Mouse (Mus musculus): ENCODE results near the gene Bcas2. TPM values are rescaled to one million over a fixed set of nuclear protein-coding genes. Genes with fewer than 3 reads are reported as not detected.
"Not testable (repeated sequence)": the region's sequence is repeated elsewhere in the genome, so short reads cannot be mapped to it uniquely, and the experiment has no call there.

Gene Bcas2
- total and polyA plus RNA-seq, 3 experiments, result 20.4 to 51.1 (median 47.8) TPM

DNA sequence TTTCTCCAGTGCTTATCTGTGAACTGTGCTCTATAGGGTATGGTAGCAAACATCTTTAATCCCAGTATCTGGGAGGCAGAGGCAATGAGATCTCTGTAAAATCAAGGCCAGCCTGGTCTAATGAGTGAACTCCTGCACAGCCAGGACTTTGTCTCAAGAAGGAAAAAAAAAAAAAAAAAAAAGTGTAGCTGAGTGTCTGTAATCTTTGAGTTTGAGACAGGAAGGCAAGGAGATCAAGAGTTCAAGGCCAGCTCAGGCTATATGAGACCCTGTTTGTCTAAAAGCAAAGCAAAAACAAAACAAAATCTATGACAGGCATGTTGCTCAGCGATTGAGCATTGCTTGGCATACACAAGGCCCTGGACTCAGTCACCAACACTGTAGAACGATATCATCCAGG is 36.8 kb downstream of the Bcas2 start:
- Histone ChIP-seq H3K79me2 (replicated peaks; ENCODE audit: control insufficient read depth, insufficient read depth, low read length) (no peaks in the 10 kb centered on the region), H3K4me3 (no peak overlapping the region), H3K9ac (ENCODE audit: low read depth, low read length) (no peak overlapping the region), H3K4me1 (ENCODE audit: control insufficient read depth, insufficient read depth, low read length) (no peaks in the 10 kb centered on the region), H3K36me3 (ENCODE audit: control insufficient read depth, insufficient read depth, low read length) (no peaks in the 10 kb centered on the region), H3K27ac (no peak overlapping the region), H3K27me3 (ENCODE audit: control insufficient read depth, insufficient read depth, low read length) (no peaks in the 10 kb centered on the region)
- DNase-seq, result no peak
- intact Hi-C loops (cut with DNase I), result no loop called here
- 74% methylated on average over 2 of the region's 2 CpGs for WGBS
- TF ChIP-seq EP300 (IDR thresholded peaks at IDR 0.05; ENCODE audit: insufficient read depth, low read depth, low read length), result no peak
- no peak for TF ChIP-seq POLR2A (IDR thresholded peaks at IDR 0.05; ENCODE audit: insufficient read depth, low read depth, low read length)
- no peak for TF ChIP-seq CTCF (IDR thresholded peaks at IDR 0.05)

DNA sequence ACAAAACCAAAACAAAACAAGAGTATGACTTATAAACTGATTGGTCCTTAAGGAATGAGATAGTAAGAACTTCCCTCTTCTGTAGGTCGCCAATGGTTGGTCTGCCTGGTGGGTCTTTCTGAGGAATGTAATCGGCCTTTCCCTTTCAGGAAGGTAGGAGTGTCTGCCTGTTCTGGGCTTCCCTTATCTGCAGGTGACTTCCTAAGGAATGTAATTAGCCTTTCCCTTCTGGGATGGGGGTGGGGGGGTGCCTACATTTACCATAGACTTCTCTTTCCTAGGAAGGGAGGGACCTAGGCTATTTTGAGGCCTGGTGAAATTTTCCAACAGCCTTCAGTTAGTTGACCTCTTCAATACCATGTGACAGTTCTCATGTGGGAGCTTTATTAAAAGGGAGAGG is 39.6 kb downstream of the Bcas2 start:
- WGBS, result 53% methylated on average over 2 of the region's 2 CpGs
- no peak for DNase-seq
- Histone ChIP-seq H3K9ac (ENCODE audit: low read depth, low read length) (no peak overlapping the region), H3K27me3 (ENCODE audit: control insufficient read depth, insufficient read depth, low read length) (no peaks in the 10 kb centered on the region), H3K4me1 (ENCODE audit: control insufficient read depth, insufficient read depth, low read length) (no peaks in the 10 kb centered on the region), H3K79me2 (replicated peaks; ENCODE audit: control insufficient read depth, insufficient read depth, low read length) (no peaks in the 10 kb centered on the region), H3K4me3 (no peak overlapping the region), H3K36me3 (ENCODE audit: control insufficient read depth, insufficient read depth, low read length) (no peaks in the 10 kb centered on the region), H3K27ac (no peak overlapping the region)
- TF ChIP-seq POLR2A (IDR thresholded peaks at IDR 0.05; ENCODE audit: insufficient read depth, low read depth, low read length), result no peak
- no peak for TF ChIP-seq EP300 (IDR thresholded peaks at IDR 0.05; ENCODE audit: insufficient read depth, low read depth, low read length)
- TF ChIP-seq CTCF (IDR thresholded peaks at IDR 0.05), result no peak
- intact Hi-C loops (cut with DNase I), result no loop called here

DNA sequence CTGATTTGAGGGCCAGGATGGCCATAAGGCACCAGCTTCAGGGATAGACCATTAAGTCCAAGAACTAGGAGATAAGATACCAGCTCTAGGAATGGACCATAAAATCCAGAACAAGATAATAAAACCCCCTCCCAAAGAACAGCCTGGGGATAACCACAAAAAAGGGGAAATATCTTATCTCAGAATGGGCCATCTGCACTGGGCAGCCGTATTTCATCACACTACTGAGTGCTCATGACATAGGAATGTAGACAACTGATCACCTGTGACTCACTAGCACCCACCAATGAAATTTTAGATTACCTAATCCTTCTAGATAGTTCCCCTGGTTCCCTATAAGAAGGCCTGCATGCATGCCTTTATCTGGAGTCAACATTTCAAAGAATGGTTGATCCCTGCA is 40.7 kb downstream of the Bcas2 start:
- H3K79me2 ChIP-seq (replicated peaks; ENCODE audit: control insufficient read depth, insufficient read depth, low read length), result no peaks in the 10 kb centered on the region
- no peak overlapping the region for H3K27ac ChIP-seq
- no peaks in the 10 kb centered on the region for H3K4me1 ChIP-seq (ENCODE audit: control insufficient read depth, insufficient read depth, low read length)
- H3K4me3 ChIP-seq, result no peak overlapping the region
- H3K9ac ChIP-seq (ENCODE audit: low read depth, low read length), result no peak overlapping the region
- no peak for DNase-seq
- TF ChIP-seq CTCF (IDR thresholded peaks at IDR 0.05), result no peak
- no peaks in the 10 kb centered on the region for H3K36me3 ChIP-seq (ENCODE audit: control insufficient read depth, insufficient read depth, low read length)
- intact Hi-C loops (cut with DNase I), result no loop called here
- WGBS, result 31% methylated on average over 1 of the region's 1 CpGs
- no peaks in the 10 kb centered on the region for H3K27me3 ChIP-seq (ENCODE audit: control insufficient read depth, insufficient read depth, low read length)

GRCm38 (mm10) chr3:103213537-103213936 is 42.1 kb downstream of the Bcas2 start:
- no peaks in the 10 kb centered on the region for H3K36me3 ChIP-seq (ENCODE audit: control insufficient read depth, insufficient read depth, low read length)
- H3K9ac ChIP-seq (ENCODE audit: low read depth, low read length), result no peak overlapping the region
- 78% methylated on average over 5 of the region's 5 CpGs for WGBS
- H3K27ac ChIP-seq, result no peak overlapping the region
- no peaks in the 10 kb centered on the region for H3K79me2 ChIP-seq (replicated peaks; ENCODE audit: control insufficient read depth, insufficient read depth, low read length)
- TF ChIP-seq POLR2A (IDR thresholded peaks at IDR 0.05; ENCODE audit: insufficient read depth, low read depth, low read length), result no peak
- H3K27me3 ChIP-seq (ENCODE audit: control insufficient read depth, insufficient read depth, low read length), result no peaks in the 10 kb centered on the region
- peak in 1 of 2 experiments; percentile 6 for DNase-seq
- H3K4me3 ChIP-seq, result no peak overlapping the region
- H3K4me1 ChIP-seq (ENCODE audit: control insufficient read depth, insufficient read depth, low read length), result no peaks in the 10 kb centered on the region
- intact Hi-C loops (cut with DNase I), result no loop called here

DNA sequence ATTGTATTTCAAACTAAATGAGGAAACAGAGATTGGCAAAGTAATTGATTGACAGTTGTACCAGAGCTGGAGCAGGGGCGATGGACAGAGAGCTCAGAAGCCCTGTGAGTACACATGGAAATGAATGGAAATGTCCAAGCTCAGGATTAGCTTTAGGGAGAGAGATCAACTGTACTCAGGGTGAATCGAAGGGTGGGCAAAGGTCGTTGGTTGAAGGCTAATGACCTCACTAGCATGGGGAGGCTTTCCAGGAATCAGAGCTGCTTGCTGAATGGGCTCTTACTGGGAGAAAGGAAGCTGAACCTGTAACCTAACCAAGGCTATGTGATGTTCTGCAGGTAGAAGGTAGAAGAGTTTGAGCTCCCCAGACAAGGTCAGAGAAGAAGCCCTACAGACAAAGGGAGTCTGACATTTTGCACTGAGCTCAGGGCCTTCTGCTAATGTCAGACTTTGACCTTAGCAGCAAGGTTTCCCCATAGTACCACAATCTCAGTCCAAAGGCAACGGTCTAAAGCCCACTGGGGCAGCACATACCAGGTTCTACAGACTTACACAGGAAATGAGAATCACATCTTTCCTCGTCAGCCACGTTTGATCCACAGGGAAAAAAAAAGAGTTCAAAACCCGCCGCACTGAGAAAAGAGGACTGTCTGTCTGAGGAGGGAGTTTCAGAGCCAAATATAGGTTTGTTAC is 43.3 kb downstream of the Bcas2 start:
- TF ChIP-seq POLR2A (IDR thresholded peaks at IDR 0.05; ENCODE audit: insufficient read depth, low read depth, low read length), result no peak
- TF ChIP-seq EP300 (IDR thresholded peaks at IDR 0.05; ENCODE audit: insufficient read depth, low read depth, low read length), result no peak
- no peak for TF ChIP-seq CTCF (IDR thresholded peaks at IDR 0.05)
- no peaks in the 10 kb centered on the region for H3K79me2 ChIP-seq (replicated peaks; ENCODE audit: control insufficient read depth, insufficient read depth, low read length)
- H3K9ac ChIP-seq (ENCODE audit: low read depth, low read length), result no peak overlapping the region
- H3K27ac ChIP-seq, result no peak overlapping the region
- H3K4me3 ChIP-seq, result no peak overlapping the region
- no peaks in the 10 kb centered on the region for H3K36me3 ChIP-seq (ENCODE audit: control insufficient read depth, insufficient read depth, low read length)
- H3K4me1 ChIP-seq (ENCODE audit: control insufficient read depth, insufficient read depth, low read length), result no peaks in the 10 kb centered on the region
- no peaks in the 10 kb centered on the region for H3K27me3 ChIP-seq (ENCODE audit: control insufficient read depth, insufficient read depth, low read length)
- DNase-seq, result no peak
- 78% methylated on average over 8 of the region's 8 CpGs for WGBS
- intact Hi-C loops (cut with DNase I), result no loop called here

GRCm38 (mm10) chr3:103215399-103215798 is 43.9 kb downstream of the Bcas2 start:
- H3K9ac ChIP-seq (ENCODE audit: low read depth, low read length); H3K79me2 ChIP-seq (replicated peaks; ENCODE audit: control insufficient read depth, insufficient read depth, low read length); H3K4me3 ChIP-seq; H3K27ac ChIP-seq; intact Hi-C loops (cut with DNase I); DNase-seq; H3K36me3 ChIP-seq (ENCODE audit: control insufficient read depth, insufficient read depth, low read length); H3K4me1 ChIP-seq (ENCODE audit: control insufficient read depth, insufficient read depth, low read length); H3K27me3 ChIP-seq (ENCODE audit: control insufficient read depth, insufficient read depth, low read length): not testable (repeated sequence)
- 73% methylated on average over 8 of the region's 8 CpGs for WGBS

Data from heart, adult 2 months (tissue).